Mouse (Mus musculus): ENCODE results near the gene Rin1. TPM values are rescaled to one million over a fixed set of nuclear protein-coding genes. Genes with fewer than 3 reads are reported as not detected.
"Not testable (repeated sequence)": the region's sequence is repeated elsewhere in the genome, so short reads cannot be mapped to it uniquely, and the experiment has no call there.

Gene Rin1
- polyA plus RNA-seq (2014; fragmentation: Nextera tagmentation; extraction: Ambion mirVana) = 0.58 and 1.6 TPM in 2 replicates

GRCm38 (mm10) chr19:5050047-5050905 is at the start of gene Rin1:
Gene Rin1, plus strand, starts transcription at chr19:5050481.
- Histone ChIP-seq H3K27me3 (ENCODE audit: control insufficient read depth, insufficient read depth, low read length) (peaks cover 37% of the 10 kb centered on the region), H3K27ac (replicated peaks; ENCODE audit: low read depth, low read length) (no peak within 1 kb of the TSS), H3K4me1 (ENCODE audit: control insufficient read depth, insufficient read depth, low read length) (0 out of 2 replicates have a peak, but pooled peaks cover 4% of the 10 kb centered on the region), H3K36me3 (ENCODE audit: control insufficient read depth, insufficient read depth, low read length) (peaks cover 42% of the 10 kb centered on the region), H3K9me3 (ENCODE audit: control insufficient read depth, low read length) (no peaks in the 10 kb centered on the region), H3K4me3 (replicated peaks; ENCODE audit: low read depth, low read length) (no peak within 1 kb of the TSS), H3K4me2 (ENCODE audit: low read length) (no peak within 1 kb of the TSS), H3K9ac (replicated peaks; ENCODE audit: low read length) (0 out of 2 replicates have a peak within 1 kb of the TSS, but pooled peaks have one; percentile 9)
- peak; percentile 76 for DNase-seq
- ATAC-seq (ENCODE audit: low FRiP score, low TSS enrichment) = no peak
- 12% methylated on average over 14 of the region's 14 CpGs for WGBS

- ATAC-seq (ENCODE audit: low FRiP score, low TSS enrichment) (peak; percentile 97), DNase-seq (peak; percentile 97)
- Histone ChIP-seq H3K4me2 (ENCODE audit: low read length) (peak overlapping the region; percentile 77), H3K4me1 (ENCODE audit: control insufficient read depth, insufficient read depth, low read length) (peaks cover 14% of the 10 kb centered on the region), H3K9ac (replicated peaks; ENCODE audit: low read length) (peak overlapping the region; percentile 66), H3K4me3 (replicated peaks; ENCODE audit: low read depth, low read length) (peak overlapping the region; percentile 35), H3K27me3 (ENCODE audit: control insufficient read depth, insufficient read depth, low read length) (no peaks in the 10 kb centered on the region), H3K9me3 (ENCODE audit: control insufficient read depth, low read length) (no peaks in the 10 kb centered on the region), H3K27ac (replicated peaks; ENCODE audit: low read depth, low read length) (peak overlapping the region; percentile 95), H3K36me3 (ENCODE audit: control insufficient read depth, insufficient read depth, low read length) (no peaks in the 10 kb centered on the region)
- WGBS = under 1% methylated on average over 39 of the region's 39 CpGs
Measured at GRCm38 (mm10) chr19:5001666-5002406, 48.4 kb upstream of the Rin1 start.

GRCm38 (mm10) chr19:5003644-5004043 is 46.6 kb upstream of the Rin1 start:
- H3K36me3 ChIP-seq (ENCODE audit: control insufficient read depth, insufficient read depth, low read length); H3K9me3 ChIP-seq (ENCODE audit: control insufficient read depth, low read length); H3K4me2 ChIP-seq (ENCODE audit: low read length); H3K9ac ChIP-seq (replicated peaks; ENCODE audit: low read length); H3K27me3 ChIP-seq (ENCODE audit: control insufficient read depth, insufficient read depth, low read length); ATAC-seq (ENCODE audit: low FRiP score, low TSS enrichment); DNase-seq; H3K4me3 ChIP-seq (replicated peaks; ENCODE audit: low read depth, low read length); H3K27ac ChIP-seq (replicated peaks; ENCODE audit: low read depth, low read length): not testable (repeated sequence)
- peaks cover 14% of the 10 kb centered on the region for H3K4me1 ChIP-seq (ENCODE audit: control insufficient read depth, insufficient read depth, low read length)
- 77% methylated on average over 2 of the region's 2 CpGs for WGBS

- DNase-seq = no peak
- peaks cover 10% of the 10 kb centered on the region for H3K4me1 ChIP-seq (ENCODE audit: control insufficient read depth, insufficient read depth, low read length)
- ATAC-seq (ENCODE audit: low FRiP score, low TSS enrichment) = no peak
- no peak overlapping the region for H3K4me3 ChIP-seq (replicated peaks; ENCODE audit: low read depth, low read length)
- no peak overlapping the region for H3K4me2 ChIP-seq (ENCODE audit: low read length)
- no peaks in the 10 kb centered on the region for H3K27me3 ChIP-seq (ENCODE audit: control insufficient read depth, insufficient read depth, low read length)
- H3K27ac ChIP-seq (replicated peaks; ENCODE audit: low read depth, low read length) = no peak overlapping the region
- 68% methylated on average over 4 of the region's 4 CpGs for WGBS
- H3K9me3 ChIP-seq (ENCODE audit: control insufficient read depth, low read length) = no peaks in the 10 kb centered on the region
- H3K9ac ChIP-seq (replicated peaks; ENCODE audit: low read length) = no peak overlapping the region
- no peaks in the 10 kb centered on the region for H3K36me3 ChIP-seq (ENCODE audit: control insufficient read depth, insufficient read depth, low read length)
Measured at GRCm38 (mm10) chr19:5004925-5005324, 45.4 kb upstream of the Rin1 start.

GRCm38 (mm10) chr19:5013138-5013537 is 37.1 kb upstream of the Rin1 start:
- Histone ChIP-seq H3K36me3 (ENCODE audit: control insufficient read depth, insufficient read depth, low read length) (no peaks in the 10 kb centered on the region), H3K27me3 (ENCODE audit: control insufficient read depth, insufficient read depth, low read length) (no peaks in the 10 kb centered on the region), H3K27ac (replicated peaks; ENCODE audit: low read depth, low read length) (no peak overlapping the region), H3K9ac (replicated peaks; ENCODE audit: low read length) (no peak overlapping the region), H3K4me1 (ENCODE audit: control insufficient read depth, insufficient read depth, low read length) (0 out of 2 replicates have a peak, but pooled peaks cover 2% of the 10 kb centered on the region), H3K9me3 (ENCODE audit: control insufficient read depth, low read length) (no peaks in the 10 kb centered on the region), H3K4me2 (ENCODE audit: low read length) (no peak overlapping the region), H3K4me3 (replicated peaks; ENCODE audit: low read depth, low read length) (no peak overlapping the region)
- no peak for DNase-seq
- no peak for ATAC-seq (ENCODE audit: low FRiP score, low TSS enrichment)
- WGBS = 83% methylated on average over 8 of the region's 8 CpGs

GRCm38 (mm10) chr19:5014961-5015398 is 35.3 kb upstream of the Rin1 start:
- Histone ChIP-seq H3K36me3 (ENCODE audit: control insufficient read depth, insufficient read depth, low read length) (no peaks in the 10 kb centered on the region), H3K4me1 (ENCODE audit: control insufficient read depth, insufficient read depth, low read length) (0 out of 2 replicates have a peak, but pooled peaks cover 2% of the 10 kb centered on the region), H3K4me3 (replicated peaks; ENCODE audit: low read depth, low read length) (no peak overlapping the region), H3K9me3 (ENCODE audit: control insufficient read depth, low read length) (no peaks in the 10 kb centered on the region), H3K27me3 (ENCODE audit: control insufficient read depth, insufficient read depth, low read length) (no peaks in the 10 kb centered on the region), H3K4me2 (ENCODE audit: low read length) (no peak overlapping the region), H3K9ac (replicated peaks; ENCODE audit: low read length) (no peak overlapping the region), H3K27ac (replicated peaks; ENCODE audit: low read depth, low read length) (no peak overlapping the region)
- ATAC-seq (ENCODE audit: low FRiP score, low TSS enrichment) (no peak), DNase-seq (peak; percentile 71)
- WGBS = 16% methylated on average over 8 of the region's 8 CpGs

- 0 out of 2 replicates have a peak, but pooled peaks cover 2% of the 10 kb centered on the region for H3K4me1 ChIP-seq (ENCODE audit: control insufficient read depth, insufficient read depth, low read length)
- H3K4me3 ChIP-seq (replicated peaks; ENCODE audit: low read depth, low read length) = no peak overlapping the region
- no peak overlapping the region for H3K9ac ChIP-seq (replicated peaks; ENCODE audit: low read length)
- no peak for DNase-seq
- no peaks in the 10 kb centered on the region for H3K9me3 ChIP-seq (ENCODE audit: control insufficient read depth, low read length)
- H3K27ac ChIP-seq (replicated peaks; ENCODE audit: low read depth, low read length) = no peak overlapping the region
- no peak for ATAC-seq (ENCODE audit: low FRiP score, low TSS enrichment)
- 51% methylated on average over 10 of the region's 10 CpGs for WGBS
- H3K36me3 ChIP-seq (ENCODE audit: control insufficient read depth, insufficient read depth, low read length) = no peaks in the 10 kb centered on the region
- no peak overlapping the region for H3K4me2 ChIP-seq (ENCODE audit: low read length)
- H3K27me3 ChIP-seq (ENCODE audit: control insufficient read depth, insufficient read depth, low read length) = no peaks in the 10 kb centered on the region
Measured at GRCm38 (mm10) chr19:5016221-5016742, 34.0 kb upstream of the Rin1 start.

GRCm38 (mm10) chr19:5016782-5017181 is 33.5 kb upstream of the Rin1 start:
- Histone ChIP-seq H3K4me1 (ENCODE audit: control insufficient read depth, insufficient read depth, low read length) (0 out of 2 replicates have a peak, but pooled peaks cover 2% of the 10 kb centered on the region), H3K4me2 (ENCODE audit: low read length) (no peak overlapping the region), H3K27me3 (ENCODE audit: control insufficient read depth, insufficient read depth, low read length) (no peaks in the 10 kb centered on the region), H3K9me3 (ENCODE audit: control insufficient read depth, low read length) (no peaks in the 10 kb centered on the region), H3K9ac (replicated peaks; ENCODE audit: low read length) (no peak overlapping the region), H3K27ac (replicated peaks; ENCODE audit: low read depth, low read length) (no peak overlapping the region), H3K4me3 (replicated peaks; ENCODE audit: low read depth, low read length) (no peak overlapping the region), H3K36me3 (ENCODE audit: control insufficient read depth, insufficient read depth, low read length) (no peaks in the 10 kb centered on the region)
- WGBS = 21% methylated on average over 12 of the region's 12 CpGs
- peak; percentile 83 for DNase-seq
- no peak for ATAC-seq (ENCODE audit: low FRiP score, low TSS enrichment)
